Mouse (Mus musculus) intestine, embryonic 14.5 days (tissue): Measurements from ENCODE around the gene 4933436I01Rik. TPM values are rescaled to one million over a fixed set of nuclear protein-coding genes. Genes with fewer than 3 reads are reported as not detected.

Source experiments
- ATAC-seq: fragments of 200-750 bp; cut with Nextera tagmentation; replicated peaks from 2 replicates; pipeline ENCODE4 v1.8.0; 2017; ENCODE audit warnings: low read depth, moderate number of reproducible peaks, moderate TSS enrichment, moderate library complexity; ENCODE audit not compliant: low FRiP score, low TSS enrichment
- DNase-seq: peaks from one replicate; pipeline ENCODE4 v3.0.0-alpha.2; 2018; ENCODE audit warnings: low spot score
- H3K27ac ChIP-seq: fragments of 300-500 bp; sonication (generic); 2 replicates; pipeline ENCODE4 v1.5.1; 2014; ENCODE audit warnings: low read depth, mild to moderate bottlenecking, control low read depth
- H3K27me3 ChIP-seq: fragments of 300-500 bp; sonication (generic); replicated peaks from 2 replicates; pipeline ENCODE4 v1.6.1; 2014; ENCODE audit warnings: low read length, control low read depth; ENCODE audit not compliant: control insufficient read depth, insufficient read depth
- H3K36me3 ChIP-seq: fragments of 300-500 bp; sonication (generic); 2 replicates; pipeline ENCODE4 v1.6.1; 2014; ENCODE audit warnings: low read length, control low read depth; ENCODE audit not compliant: control insufficient read depth, insufficient read depth
- H3K4me1 ChIP-seq: fragments of 300-500 bp; sonication (generic); replicated peaks from 2 replicates; pipeline ENCODE4 v1.6.1; 2014; ENCODE audit warnings: low read length, control low read depth, mixed read lengths; ENCODE audit not compliant: control insufficient read depth, insufficient read depth
- H3K4me2 ChIP-seq: fragments of 300-500 bp; sonication (generic); 2 replicates; pipeline ENCODE4 v1.6.1; 2014; ENCODE audit warnings: low read length
- H3K4me3 ChIP-seq: fragments of 300-500 bp; sonication (generic); 2 replicates; pipeline ENCODE4 v1.5.1; 2014; ENCODE audit warnings: low read depth, low read length, control low read depth, mixed read lengths
- H3K9ac ChIP-seq: fragments of 300-500 bp; sonication (generic); 2 replicates; pipeline ENCODE4 v1.6.1; 2014; ENCODE audit warnings: mild to moderate bottlenecking, low read length
- H3K9me3 ChIP-seq: fragments of 300-500 bp; sonication (generic); 2 replicates; pipeline ENCODE4 v1.6.1; 2016; ENCODE audit warnings: low read length, control low read depth; ENCODE audit not compliant: control insufficient read depth
- WGBS: fragments of 180-500 bp; shearing (Covaris S2); extraction: QIAGEN DNeasy Blood & Tissue Kit; methylation state at CpG from one replicate; pipeline ENCODE4 v1.1.7; 2014; 5-methylcytosine and 5-hydroxymethylcytosine counted together
- polyA plus RNA-seq: library from polyadenylated mRNA; unstranded; fragments of >200 nt; fragmentation: Nextera tagmentation; extraction: Ambion mirVana; gene quantifications from 2 replicates; pipeline ENCODE4 v1.2.1, GENCODE M21; 2014

4933436I01Rik gene
- polyA plus RNA-seq, result not detected in 2 replicates

DNA sequence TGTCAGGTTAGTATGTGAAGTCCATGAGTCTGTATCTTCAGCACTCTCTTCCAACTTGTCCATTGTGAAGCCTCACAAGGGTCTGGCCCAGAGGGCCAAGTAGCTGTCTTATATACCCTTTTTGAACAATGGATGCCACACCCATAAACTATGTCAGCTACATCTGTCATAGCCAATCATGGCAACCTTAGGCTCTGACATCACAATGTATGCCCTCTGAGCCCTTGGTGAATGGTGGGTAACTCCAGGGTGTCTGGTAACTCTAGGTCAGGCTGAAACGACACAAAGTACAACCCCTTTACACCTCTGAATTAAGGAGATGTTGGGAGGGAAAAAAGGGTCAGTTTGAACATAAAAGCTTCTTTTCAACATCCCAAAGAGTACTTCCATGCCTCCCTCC lies at the start of gene 4933436I01Rik:
Gene 4933436I01Rik (minus strand): TSS at position 101 of the 400 bp plus-strand sequence.
- DNase-seq, result no peak
- H3K4me3 ChIP-seq, result no peak within 1 kb of the TSS

DNA sequence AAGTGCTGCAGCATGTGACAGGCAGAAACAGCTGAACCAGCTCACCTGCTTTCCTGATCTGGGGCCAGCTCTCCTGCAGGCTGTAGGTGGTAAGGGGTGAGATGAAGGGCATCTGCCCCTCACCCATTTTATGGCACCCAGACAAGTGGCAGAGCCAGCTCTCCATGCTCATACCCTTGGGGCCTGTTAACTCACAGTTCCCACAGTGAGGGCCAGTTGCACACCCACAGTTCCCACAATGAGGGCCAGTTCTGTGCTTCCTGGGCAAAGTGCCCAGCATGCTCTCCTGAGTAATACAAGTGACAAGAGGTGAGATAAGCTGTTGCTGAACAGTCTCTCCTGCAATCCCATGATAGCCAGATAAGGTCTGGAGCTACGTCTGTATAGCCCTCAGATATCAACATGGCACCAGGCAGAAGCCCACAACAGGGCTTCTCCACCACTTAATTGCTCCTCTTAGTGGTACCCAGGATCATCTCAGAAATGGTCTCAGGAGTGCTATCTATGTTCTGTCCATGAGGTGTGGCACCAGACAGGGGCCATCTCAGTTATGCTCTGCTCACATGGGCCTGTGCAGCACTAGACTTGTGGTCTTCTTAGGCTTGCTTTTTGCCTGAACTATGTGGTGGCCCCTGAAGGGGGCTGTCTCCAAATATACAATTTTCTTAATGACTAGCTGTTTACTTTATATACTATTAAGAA lies 3.7 kb upstream of the 4933436I01Rik start:
- H3K9me3 ChIP-seq, result no peaks in the 10 kb centered on the region
- DNase-seq, result no peak
- no peak overlapping the region for H3K27ac ChIP-seq
- H3K4me1 ChIP-seq, result no peaks in the 10 kb centered on the region
- H3K4me2 ChIP-seq, result no peak overlapping the region
- no peak overlapping the region for H3K9ac ChIP-seq
- WGBS, result 71% methylated on average over 1 of the region's 1 CpGs
- H3K27me3 ChIP-seq, result no peaks in the 10 kb centered on the region
- no peaks in the 10 kb centered on the region for H3K36me3 ChIP-seq
- ATAC-seq, result no peak
- no peak overlapping the region for H3K4me3 ChIP-seq

More for the DNA sequence above, at the start of gene 4933436I01Rik:
- H3K9me3 ChIP-seq, result no peaks in the 10 kb centered on the region
- H3K4me1 ChIP-seq, result no peaks in the 10 kb centered on the region
- no peak within 1 kb of the TSS for H3K4me2 ChIP-seq
- ATAC-seq, result no peak
- no peak within 1 kb of the TSS for H3K9ac ChIP-seq
- 50% methylated on average over 1 of the region's 1 CpGs for WGBS
- H3K27me3 ChIP-seq, result no peaks in the 10 kb centered on the region
- H3K36me3 ChIP-seq, result no peaks in the 10 kb centered on the region
- H3K27ac ChIP-seq, result no peak within 1 kb of the TSS

DNA sequence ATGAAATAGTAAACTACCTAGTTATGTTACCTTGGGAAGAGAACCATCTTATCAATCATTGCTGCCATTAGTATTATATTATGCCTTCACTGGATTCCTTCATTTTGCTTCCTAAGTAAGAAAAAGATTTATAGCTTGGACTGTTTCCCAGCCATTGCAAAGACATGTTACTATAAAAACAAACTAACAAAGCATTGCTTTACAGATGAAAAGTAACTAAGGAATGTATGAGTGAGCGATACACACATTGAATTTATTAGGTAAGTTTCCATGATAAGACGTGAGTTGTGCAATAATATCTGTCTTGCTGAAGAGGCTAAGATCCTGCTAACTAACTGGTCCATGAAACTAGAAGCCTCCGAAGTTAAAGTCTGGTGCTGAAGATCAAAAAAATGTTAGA lies 37.8 kb downstream of the 4933436I01Rik start:
- no peaks in the 10 kb centered on the region for H3K36me3 ChIP-seq
- 88% methylated on average over 3 of the region's 3 CpGs for WGBS
- no peak overlapping the region for H3K4me3 ChIP-seq
- no peak overlapping the region for H3K9ac ChIP-seq
- DNase-seq (no peak), ATAC-seq (no peak)
- no peaks in the 10 kb centered on the region for H3K4me1 ChIP-seq
- H3K4me2 ChIP-seq, result no peak overlapping the region
- H3K27ac ChIP-seq, result no peak overlapping the region
- H3K27me3 ChIP-seq, result no peaks in the 10 kb centered on the region
- H3K9me3 ChIP-seq, result no peaks in the 10 kb centered on the region

Other genes starting within 250 kb of the 4933436I01Rik start
- not detected in 2 replicates for gene Gm1140, start 227.9 kb downstream of the 4933436I01Rik start, polyA plus RNA-seq
- not detected in 2 replicates for gene Gm14692, start 225.8 kb downstream of the 4933436I01Rik start, polyA plus RNA-seq